Mouse (Mus musculus) urinary bladder, postnatal 25 days (tissue): ENCODE results near the gene Olfr1032.
"Not testable (repeated sequence)": the region's sequence is repeated elsewhere in the genome, so short reads cannot be mapped to it uniquely, and the experiment has no call there.

ENCODE experiments used
- DNase-seq: peaks from one replicate; pipeline ENCODE4 v3.0.0; 2022; ENCODE audit warnings: low spot score

Gene Olfr1032

GRCm38 (mm10) chr2:86005240-86005639, at the start of gene Olfr1032:
TSS of gene Olfr1032 (plus strand) at chr2:86005540.
- DNase-seq, result no peak

- DNase-seq, result no peak
These were observed 31.7 kb upstream of the Olfr1032 start, which contains the start of gene Olfr1029 for GRCm38 (mm10) chr2:85973595-85973994. TSS of gene Olfr1029 (plus strand) at chr2:85973895.

GRCm38 (mm10) chr2:85978976-85979375, 26.4 kb upstream of the Olfr1032 start, which contains the start of gene Olfr1030:
TSS of gene Olfr1030 (plus strand) at chr2:85979276.
- no peak for DNase-seq

GRCm38 (mm10) chr2:85990004-85990403, 15.3 kb upstream of the Olfr1032 start, which contains the start of gene Olfr1031:
TSS of gene Olfr1031 (plus strand) at chr2:85990304.
- no peak for DNase-seq

GRCm38 (mm10) chr2:86020406-86020805, 15.1 kb downstream of the Olfr1032 start, which contains the start of gene Olfr1033:
TSS of gene Olfr1033 (plus strand) at chr2:86020633.
- DNase-seq, result not testable (repeated sequence)

- DNase-seq, result not testable (repeated sequence)
These were observed 16.2 kb downstream of the Olfr1032 start for GRCm38 (mm10) chr2:86021518-86021917.

- no peak for DNase-seq
These were observed 40.2 kb downstream of the Olfr1032 start, which contains the start of gene Olfr1034 for GRCm38 (mm10) chr2:86045561-86045960. TSS of gene Olfr1034 (plus strand) at chr2:86045861.

- DNase-seq, result not testable (repeated sequence)
These were observed 45.4 kb downstream of the Olfr1032 start for GRCm38 (mm10) chr2:86050777-86051176.
